Mouse (Mus musculus) left cerebral cortex, postnatal 14 days (tissue): Measurements from ENCODE around the gene Tas2r138. TPM values are rescaled to one million over a fixed set of nuclear protein-coding genes. Genes with fewer than 3 reads are reported as not detected.

Experiments used
- DNase-seq, 2 experiments: peaks; one replicate each; pipeline ENCODE4 v3.0.0; 2021 to 2022; ENCODE audit warnings: low spot score in 2 of 2, mixed read lengths in 1 of 2
- intact Hi-C: fragments of 180-260 bp; cut with DNase I; formaldehyde crosslinking; loops from one replicate; pipeline ENCODE4 v1.15.1; 2025
- total RNA-seq, 2 experiments: library from RNA; stranded (reverse); gene quantifications; 2 replicates each; pipeline ENCODE4 v1.2.3; 2021

Tas2r138 gene
- total RNA-seq, 2 experiments from 2014 or later: not detected

GRCm38 (mm10) chr6:40573618-40574017, 39.5 kb downstream of the Tas2r138 start:
- intact Hi-C loops: no loop called here
- DNase-seq: no peak

GRCm38 (mm10) chr6:40569187-40569586, 43.9 kb downstream of the Tas2r138 start, which contains the start of gene Olfr460:
Gene Olfr460, plus strand, starts transcription at chr6:40569487.
- DNase-seq: no peak
- intact Hi-C loops: no loop called here

Other genes with a start within 250 kb of the Tas2r138 start
- 10 to 100 TPM; 38.6 to 45.2 TPM for gene E330009J07Rik, start 177.2 kb downstream of the Tas2r138 start, total RNA-seq
- gene Wee2, start 174.2 kb downstream of the Tas2r138 start, total RNA-seq: not detected
- gene Ssbp1, start 142.0 kb downstream of the Tas2r138 start, total RNA-seq: 10 to 100 TPM; 31.8 to 37.1 TPM
- gene Tas2r137, start 122.1 kb downstream of the Tas2r138 start, total RNA-seq: not detected
- gene Tas2r108, start 119.8 kb downstream of the Tas2r138 start, total RNA-seq: not detected
- not detected for gene Prss37, start 93.8 kb downstream of the Tas2r138 start, total RNA-seq
- not detected for gene Olfr461, start 58.3 kb downstream of the Tas2r138 start, total RNA-seq
- not detected for gene Olfr460, start 43.8 kb downstream of the Tas2r138 start, total RNA-seq
- gene Clec5a, start 27.5 kb downstream of the Tas2r138 start, total RNA-seq: under 1 TPM; 0.32 to 0.48 TPM
- gene Mgam, start 15.5 kb upstream of the Tas2r138 start, total RNA-seq: not detected